Mouse (Mus musculus) myocyte (in vitro differentiated cells): ENCODE data around the gene Rtkn. TPM values are rescaled to one million over a fixed set of nuclear protein-coding genes. Genes with fewer than 3 reads are reported as not detected.

Source experiments
- H3K27me3 ChIP-seq: one replicate; pipeline ENCODE4 v1.6.1; 2011; ENCODE audit not compliant: control insufficient read depth, insufficient read depth, insufficient read length
- H3K36me3 ChIP-seq: one replicate; pipeline ENCODE4 v1.6.1; 2011; ENCODE audit not compliant: control insufficient read depth, insufficient read depth
- H3K4me2 ChIP-seq: one replicate; pipeline ENCODE4 v1.6.1; 2011; ENCODE audit warnings: low read depth, control low read depth
- H3K4me3 ChIP-seq: one replicate; pipeline ENCODE4 v1.5.1; 2011; ENCODE audit warnings: mild to moderate bottlenecking, control low read depth, moderate library complexity
- H3K79me2 ChIP-seq: one replicate; pipeline ENCODE4 v1.6.1; 2011; ENCODE audit not compliant: control insufficient read depth, insufficient read depth
- H3ac ChIP-seq: one replicate; pipeline ENCODE4 v1.6.1; 2011; ENCODE audit not compliant: control insufficient read depth, insufficient read length
- CEBPB ChIP-seq: IDR thresholded peaks from 2 replicates; pipeline ENCODE4 v1.6.1; 2011; ENCODE audit warnings: mild to moderate bottlenecking, moderate library complexity; ENCODE audit not compliant: poor library complexity, insufficient read depth, severe bottlenecking
- E2F4 ChIP-seq: IDR thresholded peaks from one replicate; pipeline ENCODE4 v1.6.1; 2011; ENCODE audit warnings: mild to moderate bottlenecking, control low read depth, moderate library complexity; ENCODE audit not compliant: insufficient read depth
- MAX ChIP-seq: IDR thresholded peaks from one replicate; pipeline ENCODE4 v1.6.1; 2011; ENCODE audit warnings: low read depth, mild to moderate bottlenecking, control low read depth
- MYOD1 ChIP-seq, 3 experiments: IDR thresholded peaks; one replicate each; pipeline ENCODE4 v1.6.1; 2011; ENCODE audit warnings: control low read depth in 2 of 3, low read depth in 2 of 3, mild to moderate bottlenecking in 2 of 3, moderate library complexity in 1 of 3; ENCODE audit not compliant: insufficient read length in 2 of 3, control insufficient read depth in 1 of 3
- MYOG ChIP-seq, 3 experiments: IDR thresholded peaks; one replicate each; pipeline ENCODE4 v1.6.1; 2011; ENCODE audit warnings: control low read depth in 2 of 3, low read depth in 2 of 3, mild to moderate bottlenecking in 2 of 3; ENCODE audit not compliant: insufficient read length in 2 of 3, control insufficient read depth in 1 of 3, insufficient read depth in 1 of 3
- POLR2A ChIP-seq: IDR thresholded peaks from one replicate; pipeline ENCODE4 v1.6.1; 2011; ENCODE audit warnings: low read depth, mild to moderate bottlenecking, control low read depth, moderate library complexity; ENCODE audit not compliant: insufficient read length
- POLR2AphosphoS2 ChIP-seq: IDR thresholded peaks from one replicate; pipeline ENCODE4 v1.6.1; 2011; ENCODE audit warnings: low read depth, control low read depth; ENCODE audit not compliant: insufficient read length
- REST ChIP-seq: IDR thresholded peaks from one replicate; pipeline ENCODE4 v1.6.1; 2011; ENCODE audit warnings: mild to moderate bottlenecking, control low read depth, moderate library complexity; ENCODE audit not compliant: insufficient read depth, insufficient read length
- SRF ChIP-seq: IDR thresholded peaks from one replicate; pipeline ENCODE4 v1.6.1; 2011; ENCODE audit warnings: low read depth; ENCODE audit not compliant: control insufficient read depth, insufficient read length
- TCF12 ChIP-seq: IDR thresholded peaks from one replicate; pipeline ENCODE4 v1.6.1; 2011; ENCODE audit warnings: mild to moderate bottlenecking, control low read depth; ENCODE audit not compliant: poor library complexity, insufficient read depth, severe bottlenecking
- TCF3 ChIP-seq: IDR thresholded peaks from one replicate; pipeline ENCODE4 v1.6.1; 2011; ENCODE audit warnings: low read depth, control low read depth; ENCODE audit not compliant: insufficient read length
- USF1 ChIP-seq: IDR thresholded peaks from one replicate; pipeline ENCODE4 v1.6.1; 2011; ENCODE audit warnings: low read depth, mild to moderate bottlenecking, control low read depth, moderate library complexity
- polyA plus RNA-seq: library from polyadenylated mRNA; unstranded; fragments of >200 nt; fragmentation: generic; extraction: Trizol; gene quantifications from one replicate; pipeline ENCODE4 v1.2.1, GENCODE M21; 2012; ENCODE audit warnings: missing spikeins

Gene Rtkn
- polyA plus RNA-seq, 1 experiment, result 29.7 TPM

- H3K36me3 ChIP-seq, result no peaks in the 10 kb centered on the region
- H3K27me3 ChIP-seq, result peaks cover 7% of the 10 kb centered on the region
- peak overlapping the region; percentile 78 for H3K4me3 ChIP-seq
- peaks cover 48% of the 10 kb centered on the region for H3K79me2 ChIP-seq
- peak overlapping the region; percentile 35 for H3ac ChIP-seq
- H3K4me2 ChIP-seq, result peak overlapping the region; percentile 86
- TF ChIP-seq TCF3 (no peak), E2F4 (no peak), MYOG (IDR thresholded peaks at IDR 0.05; ENCODE audit: control insufficient read depth in 1 of 3, insufficient read depth in 1 of 3, insufficient read length in 2 of 3, low read depth in 2 of 3) (no peak), CEBPB (no peak), TCF12 (no peak), POLR2AphosphoS2 (no peak), MAX (no peak), USF1 (no peak), MYOD1 (IDR thresholded peaks at IDR 0.05; ENCODE audit: control insufficient read depth in 1 of 3, insufficient read length in 2 of 3, low read depth in 2 of 3) (no peak)
Observed at GRCm38 (mm10) chr6:83166243-83166630, 31.0 kb downstream of the Rtkn start.

GRCm38 (mm10) chr6:83169872-83170271 lies 34.6 kb downstream of the Rtkn start:
- Histone ChIP-seq H3ac (no peak overlapping the region), H3K36me3 (no peaks in the 10 kb centered on the region), H3K79me2 (peaks cover 63% of the 10 kb centered on the region), H3K27me3 (no peaks in the 10 kb centered on the region), H3K4me2 (peak overlapping the region; percentile 67), H3K4me3 (no peak overlapping the region)
- TF ChIP-seq MAX, result no peak
- no peak for TF ChIP-seq REST
- TF ChIP-seq E2F4, result no peak
- no peak for TF ChIP-seq MYOD1 (IDR thresholded peaks at IDR 0.05; ENCODE audit: control insufficient read depth in 1 of 3, insufficient read length in 2 of 3, low read depth in 2 of 3)
- TF ChIP-seq POLR2A, result no peak

GRCm38 (mm10) chr6:83171063-83171462 lies 35.8 kb downstream of the Rtkn start:
- no peak for TF ChIP-seq MAX
- no peak for TF ChIP-seq E2F4
- no peak for TF ChIP-seq MYOD1 (IDR thresholded peaks at IDR 0.05; ENCODE audit: control insufficient read depth in 1 of 3, insufficient read length in 2 of 3, low read depth in 2 of 3)
- no peak for TF ChIP-seq REST
- TF ChIP-seq TCF12, result no peak
- no peak for TF ChIP-seq TCF3
- no peak for TF ChIP-seq POLR2AphosphoS2
- no peak for TF ChIP-seq SRF
- no peak overlapping the region for H3ac ChIP-seq
- H3K36me3 ChIP-seq, result no peaks in the 10 kb centered on the region
- H3K79me2 ChIP-seq, result peaks cover 61% of the 10 kb centered on the region
- H3K4me2 ChIP-seq, result no peak overlapping the region
- H3K4me3 ChIP-seq, result no peak overlapping the region
- no peaks in the 10 kb centered on the region for H3K27me3 ChIP-seq

- TF ChIP-seq MYOG (IDR thresholded peaks at IDR 0.05; ENCODE audit: control insufficient read depth in 1 of 3, insufficient read depth in 1 of 3, insufficient read length in 2 of 3, low read depth in 2 of 3) (no peak), MYOD1 (IDR thresholded peaks at IDR 0.05; ENCODE audit: control insufficient read depth in 1 of 3, insufficient read length in 2 of 3, low read depth in 2 of 3) (no peak)
- Histone ChIP-seq H3K36me3 (peaks cover 4% of the 10 kb centered on the region), H3ac (no peak overlapping the region), H3K4me2 (no peak overlapping the region), H3K27me3 (no peaks in the 10 kb centered on the region), H3K79me2 (peaks cover 51% of the 10 kb centered on the region), H3K4me3 (no peak overlapping the region)
Observed at GRCm38 (mm10) chr6:83172240-83172920, 37.1 kb downstream of the Rtkn start.

GRCm38 (mm10) chr6:83175996-83176395 lies 40.7 kb downstream of the Rtkn start:
- TF ChIP-seq SRF, result no peak
- TF ChIP-seq POLR2A, result no peak
- no peak for TF ChIP-seq MAX
- TF ChIP-seq MYOG (IDR thresholded peaks at IDR 0.05; ENCODE audit: control insufficient read depth in 1 of 3, insufficient read depth in 1 of 3, insufficient read length in 2 of 3, low read depth in 2 of 3), result no peak
- no peak for TF ChIP-seq TCF3
- TF ChIP-seq POLR2AphosphoS2, result no peak
- no peak for TF ChIP-seq USF1
- TF ChIP-seq REST, result no peak
- no peak for TF ChIP-seq E2F4
- TF ChIP-seq CEBPB, result no peak
- Histone ChIP-seq H3K79me2 (peaks cover 35% of the 10 kb centered on the region), H3K4me2 (no peak overlapping the region), H3K36me3 (peaks cover 4% of the 10 kb centered on the region), H3K4me3 (no peak overlapping the region), H3K27me3 (no peaks in the 10 kb centered on the region), H3ac (no peak overlapping the region)
